Mouse (Mus musculus): ENCODE results near the gene Thsd4.

DNA sequence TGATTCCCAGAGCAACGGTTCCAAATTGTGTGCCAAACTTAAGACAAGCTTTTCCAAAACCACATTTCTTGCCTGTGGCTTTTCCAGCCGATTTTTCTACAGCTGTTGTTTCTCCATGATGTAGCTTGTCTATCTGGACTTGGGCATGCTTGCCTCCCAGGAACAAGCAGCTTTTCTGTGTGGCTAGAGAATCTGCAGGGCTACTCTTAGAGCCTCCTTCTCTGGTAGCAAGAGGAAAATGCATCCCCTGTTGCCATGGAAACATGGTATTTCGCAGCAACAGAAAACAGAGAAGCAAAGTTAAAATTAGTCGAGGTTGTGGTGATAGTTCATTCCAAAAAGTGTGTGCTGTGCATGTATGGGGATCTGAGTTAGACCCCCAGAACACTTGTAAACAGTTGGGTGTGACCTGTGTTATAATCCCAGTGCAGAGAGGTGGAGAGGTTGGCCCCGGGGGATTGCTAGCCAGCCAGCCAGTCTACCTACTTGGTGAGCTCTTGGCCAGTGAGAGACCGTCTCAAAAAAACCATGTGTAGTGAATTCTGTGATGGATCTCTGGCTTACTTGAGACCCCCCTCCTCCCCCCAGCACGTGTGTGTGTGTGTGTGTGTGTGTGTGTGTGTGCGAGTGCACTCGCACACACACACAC, 39.9 kb upstream of the Thsd4 start:
- TF ChIP-seq CHD2 (IDR thresholded peaks at IDR 0.05; ENCODE audit: low read depth, low read length) = no peak
- TF ChIP-seq HCFC1 (IDR thresholded peaks at IDR 0.05; ENCODE audit: borderline replicate concordance, insufficient read depth, low read length) = no peak
- no peak for TF ChIP-seq ZNF384 (IDR thresholded peaks at IDR 0.05; ENCODE audit: low read depth, low read length)
- TF ChIP-seq ZC3H11A (IDR thresholded peaks at IDR 0.05; ENCODE audit: borderline replicate concordance, low read depth, low read length) = no peak
- no peak for TF ChIP-seq MAFK (IDR thresholded peaks at IDR 0.05; ENCODE audit: insufficient read depth, low read depth, low read length)
